Mouse (Mus musculus): ENCODE data around the gene Psenen. TPM values are rescaled to one million over a fixed set of nuclear protein-coding genes. Genes with fewer than 3 reads are reported as not detected.

Psenen gene
- total RNA-seq, 2 experiments from 2014 or later = 82.7 to 90.1 TPM

- peak in 1 of 2 experiments; percentile 39 for DNase-seq (ENCODE audit: low spot score in 2 of 2)
- intact Hi-C loops (cut with DNase I) = loop anchor here (2.0 kb wide), 1 partner anchor 114 kb away; the partner anchor contains the start of gene Aplp1
Measured at GRCm38 (mm10) chr7:30558656-30559442, 4.6 kb downstream of the Psenen start.

- peak in 1 of 2 experiments; percentile 40 for DNase-seq (ENCODE audit: low spot score in 2 of 2)
- intact Hi-C loops (cut with DNase I) = loop anchor here (2.0 kb wide), 1 partner anchor 113 kb away; the partner anchor contains the start of gene Aplp1
Measured at GRCm38 (mm10) chr7:30557901-30558514, 5.4 kb downstream of the Psenen start.

DNA sequence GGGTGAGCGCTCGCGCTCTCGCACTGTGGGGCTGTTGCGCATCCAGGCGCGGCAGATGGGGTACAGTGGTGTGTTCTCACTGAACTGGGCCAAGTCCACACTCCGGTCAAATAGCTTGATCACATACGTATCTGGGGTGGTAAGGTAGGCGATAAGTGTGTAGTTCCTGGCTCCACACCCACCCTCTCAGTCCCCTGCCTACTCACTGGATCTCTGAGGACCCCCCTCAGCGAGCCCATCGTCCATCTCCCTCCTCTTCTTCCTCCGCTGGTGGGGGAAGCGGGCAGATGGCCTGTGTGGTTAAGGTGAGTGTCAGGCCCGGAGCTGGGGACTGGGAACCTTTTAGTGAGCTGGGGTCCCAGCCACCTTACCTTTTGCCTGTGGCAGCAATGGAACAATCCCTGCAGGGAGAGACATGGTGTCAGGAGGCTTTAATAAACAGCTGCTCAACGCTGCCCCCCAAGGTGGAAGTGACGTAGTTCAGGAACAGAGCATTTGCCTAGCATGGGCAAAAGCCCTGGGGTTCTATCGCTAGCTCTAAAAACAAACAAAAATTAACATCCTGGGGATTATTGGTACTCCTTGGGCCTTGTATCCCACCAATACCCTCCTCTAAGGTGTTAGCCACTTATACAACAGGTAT lies 6.4 kb downstream of the Psenen start:
- intact Hi-C loops (cut with DNase I) = no loop called here
- DNase-seq (ENCODE audit: low spot score in 2 of 2) = no peak

DNA sequence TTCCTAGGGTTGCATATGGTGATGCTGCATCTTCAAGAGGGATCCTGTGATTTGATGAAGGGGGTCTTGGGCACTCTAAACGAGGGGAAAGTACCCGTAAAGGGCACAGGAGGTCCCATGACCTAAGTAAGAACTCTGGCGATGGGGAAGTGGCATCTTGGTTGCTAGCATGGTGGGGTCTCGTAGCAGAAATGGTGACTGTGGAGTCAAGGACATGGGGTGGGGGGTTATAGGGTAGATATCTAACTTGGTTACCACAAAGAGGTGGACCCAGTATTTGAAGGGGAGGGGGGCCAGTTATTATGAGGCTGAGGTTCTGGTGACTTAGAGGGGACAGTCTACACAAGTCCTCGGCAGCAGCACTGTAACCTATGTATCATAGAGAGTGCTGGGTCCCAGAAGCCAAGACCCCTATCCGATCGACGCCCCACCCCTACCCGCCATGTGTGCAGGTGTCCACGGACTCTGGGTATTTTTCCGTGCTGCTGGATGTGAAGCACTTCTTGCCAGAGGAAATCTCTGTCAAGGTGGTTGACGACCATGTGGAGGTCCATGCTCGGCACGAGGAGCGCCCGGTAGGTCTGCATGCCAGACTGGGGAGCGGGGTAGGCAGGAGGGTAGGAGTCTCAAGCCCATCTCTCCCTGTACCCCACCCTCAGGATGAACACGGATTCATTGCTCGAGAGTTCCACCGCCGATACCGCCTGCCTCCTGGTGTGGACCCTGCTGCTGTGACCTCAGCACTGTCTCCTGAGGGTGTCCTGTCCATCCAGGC lies 9.4 kb downstream of the Psenen start:
- intact Hi-C loops (cut with DNase I) = loop anchor here (5.0 kb wide), 1 partner anchor 62 kb away; the partner anchor contains the start of gene Prodh2
- no peak for DNase-seq (ENCODE audit: low spot score in 2 of 2)

- peak in 1 of 2 experiments; percentile 50 for DNase-seq (ENCODE audit: low spot score in 2 of 2)
- intact Hi-C loops (cut with DNase I) = loop anchor here (5.0 kb wide), 1 partner anchor 61 kb away; the partner anchor contains the start of gene Prodh2
Measured at GRCm38 (mm10) chr7:30553021-30553589, 10.3 kb downstream of the Psenen start.

GRCm38 (mm10) chr7:30552102-30553020 lies 11.1 kb downstream of the Psenen start, which contains the start of the genes Hspb6 and Proser3:
TSS of gene Hspb6 (plus strand) at chr7:30552178.
TSS of gene Proser3 (minus strand) at chr7:30552299.
- peak; percentile 97 to 99 for DNase-seq (ENCODE audit: low spot score in 2 of 2)
- intact Hi-C loops (cut with DNase I) = loop anchor here (5.0 kb wide), 1 partner anchor 60 kb away; the partner anchor contains the start of gene Prodh2

GRCm38 (mm10) chr7:30551445-30552101 lies 11.9 kb downstream of the Psenen start:
- intact Hi-C loops (cut with DNase I) = loop anchor here (5.0 kb wide), 1 partner anchor 59 kb away; the partner anchor contains the start of gene Prodh2

DNA sequence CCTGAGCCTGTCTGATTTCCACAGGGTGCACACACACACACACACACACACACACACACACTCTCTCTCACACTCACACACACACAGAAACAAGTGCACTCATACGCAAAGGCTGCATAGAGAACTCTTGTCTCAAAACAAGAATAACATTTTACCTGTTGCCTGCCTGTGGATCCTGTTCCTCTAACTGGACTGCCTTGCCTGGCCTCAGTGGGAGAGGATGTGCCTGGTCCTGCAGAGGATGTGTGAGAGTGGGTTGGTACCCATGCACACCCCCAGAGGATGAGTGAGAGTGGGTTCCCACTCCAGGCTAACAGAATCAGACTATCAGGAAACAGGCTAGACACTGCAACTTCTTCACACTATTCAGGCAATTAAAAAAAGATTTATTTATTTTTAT lies 12.8 kb downstream of the Psenen start:
- DNase-seq (ENCODE audit: low spot score in 2 of 2) = no peak
- intact Hi-C loops (cut with DNase I) = loop anchor here (5.0 kb wide), 1 partner anchor 58 kb away; the partner anchor contains the start of gene Prodh2

More at GRCm38 (mm10) chr7:30551445-30552101, 11.9 kb downstream of the Psenen start:
- no peak for DNase-seq (ENCODE audit: low spot score in 2 of 2)

DNA sequence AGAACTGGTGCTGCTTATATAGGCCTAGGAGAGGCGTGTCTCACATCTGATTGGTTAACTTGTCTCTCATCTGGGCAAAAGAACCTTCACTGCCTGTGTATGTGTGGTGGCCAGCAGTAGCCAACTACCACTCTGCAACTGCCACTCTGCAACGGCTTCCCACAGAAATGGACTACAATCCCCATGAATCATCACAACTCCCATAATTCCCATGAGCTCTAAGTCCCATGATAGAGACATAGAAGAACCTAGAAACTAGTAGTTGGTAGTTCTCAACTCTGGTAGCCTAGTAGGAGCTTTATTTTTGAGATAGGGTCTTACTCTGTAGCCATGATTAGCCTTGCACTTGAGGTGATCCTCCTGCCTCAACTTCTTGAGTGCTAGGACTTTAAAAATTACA lies 13.5 kb downstream of the Psenen start:
- intact Hi-C loops (cut with DNase I) = loop anchor here (5.0 kb wide), 1 partner anchor 58 kb away; the partner anchor contains the start of gene Prodh2
- no peak for DNase-seq (ENCODE audit: low spot score in 2 of 2)

- intact Hi-C loops (cut with DNase I) = no loop called here
- DNase-seq (ENCODE audit: low spot score in 2 of 2) = no peak
Measured at GRCm38 (mm10) chr7:30544327-30544726, 19.1 kb downstream of the Psenen start.

GRCm38 (mm10) chr7:30540572-30540971 lies 22.9 kb downstream of the Psenen start:
- intact Hi-C loops (cut with DNase I) = no loop called here
- DNase-seq (ENCODE audit: low spot score in 2 of 2) = no peak

GRCm38 (mm10) chr7:30534633-30535577 lies 28.5 kb downstream of the Psenen start, which contains the start of gene Arhgap33:
TSS of gene Arhgap33 (minus strand) at chr7:30535060.
- intact Hi-C loops (cut with DNase I) = no loop called here
- peak; percentile 98 for DNase-seq (ENCODE audit: low spot score in 2 of 2)

- peak; percentile 54 to 70 for DNase-seq (ENCODE audit: low spot score in 2 of 2)
- intact Hi-C loops (cut with DNase I) = no loop called here
Measured at GRCm38 (mm10) chr7:30533941-30534632, 29.3 kb downstream of the Psenen start.

GRCm38 (mm10) chr7:30532931-30533330 lies 30.5 kb downstream of the Psenen start:
- intact Hi-C loops (cut with DNase I) = no loop called here
- peak in 1 of 2 experiments; percentile 42 for DNase-seq (ENCODE audit: low spot score in 2 of 2)

DNA sequence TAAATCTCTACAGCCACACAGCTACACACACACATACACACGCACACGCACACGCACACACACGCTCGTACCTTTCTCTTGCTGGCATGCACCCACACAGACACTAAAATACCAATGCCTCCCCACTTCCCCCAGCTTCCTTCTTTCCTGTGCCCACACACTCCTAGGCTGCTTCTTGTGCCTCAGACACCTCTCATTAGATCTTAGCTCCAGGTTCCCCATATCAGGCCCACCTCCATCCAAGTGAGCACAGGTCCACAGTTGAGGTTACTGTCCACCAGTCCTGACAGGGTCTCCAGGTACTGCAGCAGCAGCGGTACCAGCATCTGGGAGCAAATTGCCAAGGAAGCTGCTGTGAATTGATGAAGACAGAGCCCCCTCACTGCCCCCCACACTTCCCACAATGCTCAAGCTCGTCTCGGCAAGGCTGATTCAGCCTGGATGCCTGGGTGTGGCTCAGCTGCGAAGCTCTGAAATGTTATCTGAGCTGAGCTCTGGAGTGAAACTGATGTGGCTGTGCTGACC lies 32.1 kb downstream of the Psenen start:
- peak; percentile 73 to 93 for DNase-seq (ENCODE audit: low spot score in 2 of 2)
- intact Hi-C loops (cut with DNase I) = no loop called here
